Mouse (Mus musculus): ENCODE results near the gene Cdkn2a.

DNA sequence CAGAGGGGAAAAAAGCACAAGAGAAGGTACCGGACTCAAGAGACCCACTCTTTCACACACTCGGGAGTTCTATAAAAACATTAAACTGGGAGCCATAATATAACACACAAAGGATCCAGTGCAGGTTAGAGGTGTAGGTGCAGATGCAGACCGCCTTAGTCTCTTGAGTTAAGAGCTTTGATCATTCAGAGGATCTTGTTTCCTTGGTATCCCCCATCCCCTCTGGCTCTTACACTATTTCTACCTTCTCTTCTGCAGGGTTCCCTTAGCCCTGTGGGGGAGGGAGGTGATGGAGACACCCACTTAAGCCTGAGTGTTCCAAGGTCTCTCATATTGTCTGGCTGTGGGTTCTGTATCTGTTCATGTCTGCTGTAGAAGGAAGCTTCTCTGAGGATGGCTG lies 13.5 kb upstream of the Cdkn2a start:
- TF ChIP-seq POLR2A (IDR thresholded peaks at IDR 0.05; ENCODE audit: low read depth, low read length) (no peak), CTCF (IDR thresholded peaks at IDR 0.05; ENCODE audit: extremely low read depth, insufficient read depth, insufficient read length, insufficient replicate concordance) (no peak)

Measured in spleen, adult 2 months (tissue).